Mouse (Mus musculus) forebrain, embryonic 13.5 days (tissue): ENCODE results near the gene Ptprn2. TPM values are rescaled to one million over a fixed set of nuclear protein-coding genes. Genes with fewer than 3 reads are reported as not detected.

ENCODE experiments used
- ATAC-seq: fragments of 200-750 bp; cut with Nextera tagmentation; 2 replicates; pipeline ENCODE4 v1.8.0; 2017
- H3K27ac ChIP-seq: fragments of 300-500 bp; sonication (generic); 2 replicates; pipeline ENCODE4 v1.5.1; 2015; ENCODE audit warnings: inconsistent platforms, mild to moderate bottlenecking, moderate library complexity
- H3K27me3 ChIP-seq: fragments of 300-500 bp; sonication (generic); 2 replicates; pipeline ENCODE4 v1.6.1; 2015; ENCODE audit warnings: mild to moderate bottlenecking, inconsistent platforms
- H3K36me3 ChIP-seq: fragments of 300-500 bp; sonication (generic); 2 replicates; pipeline ENCODE4 v1.6.1; 2015; ENCODE audit warnings: mild to moderate bottlenecking, inconsistent platforms; ENCODE audit not compliant: poor library complexity, severe bottlenecking
- H3K4me1 ChIP-seq: fragments of 300-500 bp; sonication (generic); 2 replicates; pipeline ENCODE4 v1.6.1; 2015; ENCODE audit warnings: inconsistent platforms
- H3K4me2 ChIP-seq: fragments of 300-500 bp; sonication (generic); 2 replicates; pipeline ENCODE4 v1.6.1; 2015; ENCODE audit warnings: inconsistent platforms, mild to moderate bottlenecking, moderate library complexity
- H3K4me3 ChIP-seq: fragments of 300-500 bp; sonication (generic); 2 replicates; pipeline ENCODE4 v1.5.1; 2015; ENCODE audit warnings: mild to moderate bottlenecking, inconsistent platforms
- H3K9ac ChIP-seq: fragments of 300-500 bp; sonication (generic); 2 replicates; pipeline ENCODE4 v1.6.1; 2015; ENCODE audit warnings: mild to moderate bottlenecking, inconsistent platforms
- H3K9me3 ChIP-seq: fragments of 300-500 bp; sonication (generic); replicated peaks from 2 replicates; pipeline ENCODE4 v1.6.1; 2016; ENCODE audit warnings: inconsistent platforms
- WGBS: fragments of 180-500 bp; shearing (Covaris S2); methylation state at CpG from one replicate; pipeline ENCODE4 v1.1.7; 2015; 5-methylcytosine and 5-hydroxymethylcytosine counted together
- polyA plus RNA-seq: library from polyadenylated mRNA; unstranded; fragments of >200 nt; fragmentation: Nextera tagmentation; extraction: Ambion mirVana; gene quantifications from 2 replicates; pipeline ENCODE4 v1.2.1, GENCODE M21; 2015

Gene Ptprn2
- polyA plus RNA-seq, 1 experiment from 2014 or later, result 6.6 TPM

DNA sequence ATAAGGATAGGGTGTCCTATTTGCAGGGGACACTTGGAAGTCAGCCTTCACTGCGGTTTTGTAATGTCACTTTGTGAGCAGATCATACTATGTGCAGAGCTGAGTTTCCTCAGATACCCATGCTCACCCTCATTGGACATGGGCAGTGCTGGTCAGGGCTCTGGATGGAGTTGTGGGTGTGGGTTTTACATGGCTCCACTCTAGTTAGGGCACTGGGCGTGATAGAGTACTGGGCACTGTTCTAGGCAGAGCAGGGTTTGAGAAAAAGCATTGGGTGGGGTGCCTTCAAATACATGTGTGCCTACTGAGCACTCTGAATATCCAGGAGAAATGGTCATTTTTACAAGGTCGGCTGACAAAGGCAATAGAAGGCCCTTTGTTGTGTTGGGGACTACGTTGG, 175.5 kb downstream of the Ptprn2 start:
- ATAC-seq, result no peak
- no peaks in the 10 kb centered on the region for H3K9me3 ChIP-seq
- H3K27ac ChIP-seq, result no peak overlapping the region
- H3K4me3 ChIP-seq, result no peak overlapping the region
- peaks cover 12% of the 10 kb centered on the region for H3K4me1 ChIP-seq
- H3K27me3 ChIP-seq, result 0 out of 2 replicates have a peak, but pooled peaks cover 3% of the 10 kb centered on the region
- WGBS, result 80% methylated on average over 4 of the region's 4 CpGs
- no peak overlapping the region for H3K9ac ChIP-seq
- no peaks in the 10 kb centered on the region for H3K36me3 ChIP-seq
- no peak overlapping the region for H3K4me2 ChIP-seq

DNA sequence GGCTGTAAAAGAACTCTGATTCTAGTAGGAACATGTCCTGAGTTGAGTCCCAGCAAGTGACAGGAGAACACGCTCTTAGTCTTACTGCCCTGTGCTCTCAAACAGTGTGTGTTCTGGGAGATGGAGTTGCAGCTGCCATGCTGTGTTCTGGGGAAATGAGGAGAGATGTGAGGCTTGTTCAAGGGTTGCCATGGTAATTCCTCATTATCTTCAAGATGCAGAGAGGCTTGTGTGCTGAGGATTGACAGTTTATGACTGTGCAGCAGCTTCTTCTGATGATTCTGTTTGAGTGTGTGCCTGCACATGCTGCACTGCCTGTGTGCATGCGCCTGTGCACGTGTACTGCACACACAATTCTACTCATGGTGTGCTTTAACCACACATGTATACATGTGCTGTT, 192.2 kb downstream of the Ptprn2 start:
- H3K9ac ChIP-seq, result no peak overlapping the region
- ATAC-seq, result peak; percentile 98
- no peak overlapping the region for H3K4me3 ChIP-seq
- peak overlapping the region; percentile 90 for H3K27ac ChIP-seq
- peaks cover 14% of the 10 kb centered on the region for H3K4me1 ChIP-seq
- H3K36me3 ChIP-seq, result no peaks in the 10 kb centered on the region
- no peaks in the 10 kb centered on the region for H3K9me3 ChIP-seq
- H3K27me3 ChIP-seq, result no peaks in the 10 kb centered on the region
- 0 out of 2 replicates have a peak overlapping the region, but pooled peaks have one; percentile 4 for H3K4me2 ChIP-seq
- 10% methylated on average over 3 of the region's 3 CpGs for WGBS

DNA sequence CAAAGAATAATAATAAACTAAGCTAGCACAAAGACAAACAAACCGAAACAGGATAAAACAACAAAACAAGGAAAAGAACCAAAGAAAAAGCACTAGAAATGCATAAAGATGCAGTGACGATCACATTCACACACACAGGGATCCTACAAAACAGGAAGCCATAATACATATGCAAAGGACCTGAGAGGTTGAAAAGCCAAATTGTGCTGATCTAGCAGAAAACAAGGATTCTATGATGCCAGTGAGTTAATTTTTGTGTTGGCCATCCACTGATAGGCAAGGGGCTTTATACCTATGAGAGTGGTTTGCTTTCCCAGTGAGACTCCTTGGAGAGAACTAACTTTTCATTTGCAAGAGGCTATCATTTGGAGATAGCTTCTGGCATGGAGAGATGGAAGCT, 204.3 kb downstream of the Ptprn2 start:
- Histone ChIP-seq H3K4me3 (no peak overlapping the region), H3K9ac (no peak overlapping the region), H3K36me3 (no peaks in the 10 kb centered on the region), H3K27me3 (no peaks in the 10 kb centered on the region), H3K4me1 (no peaks in the 10 kb centered on the region), H3K27ac (no peak overlapping the region), H3K9me3 (no peaks in the 10 kb centered on the region), H3K4me2 (no peak overlapping the region)
- 92% methylated on average over 2 of the region's 2 CpGs for WGBS
- no peak for ATAC-seq

DNA sequence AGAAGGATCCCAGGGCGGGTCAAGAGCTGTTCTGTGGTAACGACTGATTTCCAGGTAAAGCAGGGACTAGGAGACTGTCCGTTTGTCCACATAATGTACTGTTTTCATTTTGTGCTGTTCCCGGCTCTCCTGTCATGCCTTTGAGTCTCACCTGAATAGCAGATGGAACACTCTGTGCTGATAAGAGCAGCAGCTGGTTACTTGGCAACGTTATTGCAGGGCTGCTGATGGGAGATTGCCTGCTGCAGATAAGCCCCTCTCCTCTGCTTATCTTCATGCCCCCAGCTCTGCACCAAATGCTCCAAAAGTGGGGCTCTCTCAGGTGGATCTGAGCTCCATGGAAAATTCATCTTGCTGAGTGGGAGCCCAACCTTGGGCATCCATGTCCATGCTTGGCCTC, 224.0 kb downstream of the Ptprn2 start:
- no peaks in the 10 kb centered on the region for H3K4me1 ChIP-seq
- H3K9me3 ChIP-seq, result no peaks in the 10 kb centered on the region
- H3K27me3 ChIP-seq, result no peaks in the 10 kb centered on the region
- no peak for ATAC-seq
- 0 out of 2 replicates have a peak overlapping the region, but pooled peaks have one; percentile 36 for H3K27ac ChIP-seq
- H3K4me3 ChIP-seq, result no peak overlapping the region
- H3K9ac ChIP-seq, result no peak overlapping the region
- no peaks in the 10 kb centered on the region for H3K36me3 ChIP-seq
- whole genome bisulfite sequencing, result 71% methylated on average over 5 of the region's 5 CpGs
- H3K4me2 ChIP-seq, result no peak overlapping the region

DNA sequence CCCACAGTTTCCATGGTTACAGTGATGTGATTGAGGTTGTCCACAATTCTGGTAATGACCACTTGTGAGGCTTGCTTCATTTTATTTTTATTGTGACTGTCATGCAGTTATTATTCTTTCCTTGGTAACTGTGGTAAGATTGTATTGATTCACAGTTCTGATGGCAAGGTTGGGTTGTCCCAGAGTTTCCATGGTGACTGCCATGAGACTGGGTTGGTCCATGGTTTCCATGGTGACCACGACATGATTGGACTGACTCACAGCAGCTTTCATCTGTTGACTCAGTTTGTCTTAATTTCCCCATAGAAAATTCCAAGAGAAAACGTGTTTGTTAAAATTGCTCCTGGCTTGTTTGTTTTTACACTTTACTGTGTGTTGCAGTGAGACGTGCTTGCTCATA, 225.2 kb downstream of the Ptprn2 start:
- no peak overlapping the region for H3K9ac ChIP-seq
- no peak overlapping the region for H3K27ac ChIP-seq
- H3K4me2 ChIP-seq, result no peak overlapping the region
- 71% methylated on average over 3 of the region's 3 CpGs for WGBS
- H3K4me1 ChIP-seq, result no peaks in the 10 kb centered on the region
- no peaks in the 10 kb centered on the region for H3K27me3 ChIP-seq
- 0 out of 2 replicates have a peak, but pooled peaks have one; percentile 48 for ATAC-seq
- no peaks in the 10 kb centered on the region for H3K36me3 ChIP-seq
- no peak overlapping the region for H3K4me3 ChIP-seq
- no peaks in the 10 kb centered on the region for H3K9me3 ChIP-seq

DNA sequence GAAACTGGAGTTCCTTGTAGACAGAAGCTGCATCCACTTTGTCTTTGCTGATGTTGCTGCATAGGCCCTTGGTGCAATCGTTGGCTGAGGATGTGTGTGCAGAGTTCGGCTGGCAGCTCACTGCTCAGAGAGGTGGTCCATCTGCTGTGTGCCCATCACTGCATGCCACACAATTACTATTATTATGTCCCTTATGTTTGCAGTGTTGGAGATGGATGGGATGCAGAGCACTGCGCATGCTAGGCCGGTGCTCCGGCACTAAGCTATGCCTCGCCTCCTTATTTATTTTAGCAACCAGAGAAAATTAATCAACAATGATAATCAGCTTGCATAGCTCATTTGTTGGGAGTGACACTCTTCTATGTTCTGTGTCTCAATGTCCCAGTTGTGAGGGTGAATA, 225.6 kb downstream of the Ptprn2 start:
- Histone ChIP-seq H3K36me3 (no peaks in the 10 kb centered on the region), H3K4me1 (no peaks in the 10 kb centered on the region), H3K27ac (no peak overlapping the region), H3K27me3 (no peaks in the 10 kb centered on the region), H3K9ac (no peak overlapping the region), H3K9me3 (no peaks in the 10 kb centered on the region), H3K4me2 (no peak overlapping the region), H3K4me3 (no peak overlapping the region)
- 90% methylated on average over 6 of the region's 6 CpGs for WGBS
- ATAC-seq, result no peak

DNA sequence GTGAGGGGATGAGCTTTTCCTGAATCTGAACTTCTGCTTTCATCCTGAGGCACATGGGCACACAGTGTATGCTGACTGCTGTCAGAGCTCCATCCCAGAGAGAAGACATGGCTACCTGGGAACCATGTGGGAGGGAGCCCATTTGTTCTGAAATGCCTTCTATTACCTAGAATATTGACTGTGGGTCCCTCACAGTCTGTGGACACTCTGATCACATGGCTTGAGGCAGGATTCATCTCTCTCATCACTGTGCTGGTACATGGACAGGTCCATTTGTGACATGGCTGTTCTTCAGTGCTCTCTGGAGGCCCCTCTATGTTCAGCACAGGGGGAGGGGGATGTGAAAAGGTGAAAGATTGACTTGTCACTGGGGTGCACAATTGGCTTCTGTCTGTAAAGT, 227.6 kb downstream of the Ptprn2 start:
- Histone ChIP-seq H3K36me3 (no peaks in the 10 kb centered on the region), H3K9me3 (no peaks in the 10 kb centered on the region), H3K4me1 (no peaks in the 10 kb centered on the region), H3K4me3 (no peak overlapping the region), H3K27me3 (no peaks in the 10 kb centered on the region), H3K4me2 (no peak overlapping the region), H3K9ac (no peak overlapping the region), H3K27ac (no peak overlapping the region)
- ATAC-seq, result no peak

DNA sequence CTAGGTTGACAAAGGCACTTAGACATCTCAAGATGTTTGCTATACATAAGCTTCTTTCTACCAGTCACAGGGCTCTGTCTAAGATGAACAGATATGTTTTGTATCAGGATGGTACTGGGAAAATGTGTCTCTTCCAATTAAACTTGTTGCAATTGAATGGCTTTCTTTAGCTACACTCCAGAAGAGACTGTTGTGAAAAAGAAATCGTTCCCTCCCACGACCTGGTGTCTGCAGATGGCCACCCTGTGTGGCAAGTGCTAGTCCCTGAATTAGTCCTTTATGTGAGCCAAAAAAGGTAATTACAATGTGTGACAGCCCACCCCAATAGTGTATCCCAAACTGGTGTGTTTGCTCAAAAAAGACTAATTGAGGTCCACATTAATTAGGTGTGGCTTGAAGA, 235.5 kb downstream of the Ptprn2 start:
- H3K4me1 ChIP-seq, result no peaks in the 10 kb centered on the region
- H3K9ac ChIP-seq, result no peak overlapping the region
- WGBS, result 29% methylated on average over 2 of the region's 2 CpGs
- no peak overlapping the region for H3K4me2 ChIP-seq
- H3K36me3 ChIP-seq, result no peaks in the 10 kb centered on the region
- H3K27ac ChIP-seq, result no peak overlapping the region
- no peak for ATAC-seq
- no peak overlapping the region for H3K4me3 ChIP-seq
- no peaks in the 10 kb centered on the region for H3K27me3 ChIP-seq
- H3K9me3 ChIP-seq, result no peaks in the 10 kb centered on the region

DNA sequence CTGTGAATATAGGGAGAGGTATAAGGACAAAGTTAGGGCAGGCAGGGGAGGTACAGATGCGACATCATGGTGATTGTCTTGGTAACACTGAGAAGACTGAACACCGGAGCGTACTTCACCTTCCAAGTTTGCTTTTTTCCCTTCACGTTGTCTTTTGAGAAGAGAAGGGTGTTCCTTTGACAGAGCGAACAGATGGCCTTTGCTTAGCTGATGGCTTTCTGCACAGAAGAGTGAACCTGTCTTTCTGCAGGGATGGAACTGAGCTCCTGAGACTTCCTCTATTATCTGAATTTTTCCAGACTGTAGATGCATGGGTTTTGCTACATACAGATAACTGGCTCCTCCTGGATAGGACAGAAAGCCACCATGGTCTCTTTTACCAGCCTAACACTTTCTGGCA, 254.6 kb downstream of the Ptprn2 start:
- Histone ChIP-seq H3K4me3 (no peak overlapping the region), H3K27me3 (no peaks in the 10 kb centered on the region), H3K4me1 (no peaks in the 10 kb centered on the region), H3K27ac (no peak overlapping the region), H3K9me3 (no peaks in the 10 kb centered on the region), H3K36me3 (no peaks in the 10 kb centered on the region), H3K9ac (no peak overlapping the region), H3K4me2 (no peak overlapping the region)
- 87% methylated on average over 5 of the region's 5 CpGs for WGBS
- no peak for ATAC-seq

DNA sequence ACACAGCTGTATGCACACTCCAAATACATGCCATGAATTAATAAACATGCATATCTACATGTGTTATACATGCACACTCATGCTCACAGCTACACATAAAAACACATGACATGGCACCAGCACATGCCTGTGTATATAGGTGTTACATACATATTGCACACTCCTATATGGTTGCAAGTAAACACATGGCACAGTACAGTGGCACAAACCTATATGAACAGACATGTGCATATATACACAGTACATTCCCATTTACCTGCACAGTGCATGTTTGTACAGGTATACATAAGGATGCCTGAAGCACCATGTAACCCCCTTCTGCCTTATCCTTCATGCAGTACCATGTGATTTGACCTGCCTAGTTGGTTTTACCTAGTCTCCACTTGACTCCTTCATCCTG, 255.8 kb downstream of the Ptprn2 start:
- H3K4me2 ChIP-seq, result no peak overlapping the region

DNA sequence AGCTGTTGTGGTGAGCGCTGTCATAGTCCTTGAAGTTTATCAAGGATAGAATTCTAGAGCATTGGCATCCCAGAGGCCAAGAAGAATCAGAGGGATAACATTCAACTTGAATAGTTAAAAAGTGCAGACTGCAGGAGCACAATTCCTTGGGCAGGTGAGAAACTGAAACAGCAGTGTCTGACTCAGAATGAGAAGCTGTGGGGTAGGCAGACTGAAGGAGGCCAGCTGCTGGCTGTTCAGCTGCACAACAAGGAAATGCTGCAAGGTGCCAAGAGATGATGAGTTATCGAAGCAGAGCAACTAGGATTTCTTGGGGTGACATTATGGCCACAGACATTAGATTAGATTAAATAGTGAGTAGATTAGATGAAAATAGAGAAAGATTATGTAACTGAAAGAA, 260.9 kb downstream of the Ptprn2 start:
- Histone ChIP-seq H3K4me1 (no peaks in the 10 kb centered on the region), H3K4me2 (no peak overlapping the region), H3K4me3 (no peak overlapping the region), H3K27me3 (no peaks in the 10 kb centered on the region), H3K36me3 (no peaks in the 10 kb centered on the region), H3K9ac (no peak overlapping the region), H3K27ac (no peak overlapping the region), H3K9me3 (no peaks in the 10 kb centered on the region)
- no peak for ATAC-seq
- WGBS, result 78% methylated on average over 2 of the region's 2 CpGs

More for the DNA sequence above, 255.8 kb downstream of the Ptprn2 start:
- H3K36me3 ChIP-seq, result no peaks in the 10 kb centered on the region
- no peaks in the 10 kb centered on the region for H3K27me3 ChIP-seq
- no peak overlapping the region for H3K4me3 ChIP-seq
- H3K27ac ChIP-seq, result no peak overlapping the region
- H3K4me1 ChIP-seq, result no peaks in the 10 kb centered on the region
- H3K9me3 ChIP-seq, result no peaks in the 10 kb centered on the region
- no peak overlapping the region for H3K9ac ChIP-seq
- no peak for ATAC-seq

DNA sequence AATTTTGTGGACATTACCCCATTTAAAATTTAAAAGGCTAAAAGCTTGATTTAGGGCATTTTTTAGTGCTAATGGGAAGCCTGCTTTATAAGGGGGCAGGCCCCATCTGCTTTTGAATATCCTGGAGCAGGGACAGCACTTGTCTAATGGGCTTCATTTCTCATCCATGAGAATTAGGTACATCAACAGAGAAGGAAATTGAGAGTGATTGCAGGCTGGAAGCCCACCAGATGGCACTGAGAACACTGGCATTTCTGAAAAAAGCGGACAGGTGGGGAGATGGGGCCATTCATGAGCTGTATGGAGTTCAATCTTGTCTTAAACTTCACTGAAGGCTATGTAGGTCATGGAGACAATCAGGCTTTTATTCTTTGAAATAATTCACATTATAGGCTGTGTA, 267.3 kb downstream of the Ptprn2 start:
- H3K4me2 ChIP-seq, result no peak overlapping the region
- H3K4me1 ChIP-seq, result no peaks in the 10 kb centered on the region
- no peaks in the 10 kb centered on the region for H3K27me3 ChIP-seq
- no peaks in the 10 kb centered on the region for H3K36me3 ChIP-seq
- H3K9ac ChIP-seq, result no peak overlapping the region
- no peak overlapping the region for H3K4me3 ChIP-seq
- no peaks in the 10 kb centered on the region for H3K9me3 ChIP-seq
- H3K27ac ChIP-seq, result no peak overlapping the region
- WGBS, result 81% methylated on average over 1 of the region's 1 CpGs
- ATAC-seq, result no peak

DNA sequence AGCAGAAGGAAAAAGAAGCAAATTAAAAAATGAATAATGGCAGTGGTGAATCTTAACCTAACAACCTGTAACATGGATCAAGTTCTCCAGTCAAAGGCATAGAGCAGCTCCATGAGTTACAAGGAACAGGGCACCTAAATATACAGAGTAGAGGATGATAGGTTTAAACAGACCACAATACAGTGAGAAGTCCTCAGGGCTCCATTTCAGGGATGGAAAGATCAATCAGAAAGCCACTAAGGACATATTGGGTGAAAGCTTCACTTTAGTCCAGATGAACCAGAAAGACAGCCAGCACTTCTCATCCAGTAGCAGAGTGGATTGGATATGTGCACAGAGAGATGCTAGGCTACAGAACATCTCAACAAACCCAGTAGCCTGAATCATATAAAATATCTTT, 278.4 kb downstream of the Ptprn2 start:
- no peaks in the 10 kb centered on the region for H3K27me3 ChIP-seq
- no peak overlapping the region for H3K4me3 ChIP-seq
- H3K27ac ChIP-seq, result no peak overlapping the region
- H3K4me2 ChIP-seq, result no peak overlapping the region
- H3K4me1 ChIP-seq, result no peaks in the 10 kb centered on the region
- H3K9me3 ChIP-seq, result no peaks in the 10 kb centered on the region
- ATAC-seq, result no peak
- no peaks in the 10 kb centered on the region for H3K36me3 ChIP-seq
- no peak overlapping the region for H3K9ac ChIP-seq
